Mouse (Mus musculus) heart, postnatal 14 days (tissue): Measurements from ENCODE around the gene Cdk14. TPM values are rescaled to one million over a fixed set of nuclear protein-coding genes. Genes with fewer than 3 reads are reported as not detected.

Experiments used
- DNase-seq, 2 experiments: peaks; one replicate each; pipeline ENCODE4 v3.0.0; 2021 to 2022
- intact Hi-C: fragments of 180-260 bp; cut with DNase I; formaldehyde crosslinking; loops from one replicate; pipeline ENCODE4 v1.15.1; 2025
- total RNA-seq, 2 experiments: library from RNA; stranded (reverse); gene quantifications; 2 replicates each; pipeline ENCODE4 v1.2.3; 2021

Gene Cdk14
- total RNA-seq, 2 experiments from 2014 or later = 13.4 to 14.6 TPM

GRCm38 (mm10) chr5:5013783-5014182, 406.3 kb downstream of the Cdk14 start:
- DNase-seq = no peak
- intact Hi-C loops = no loop called here

DNA sequence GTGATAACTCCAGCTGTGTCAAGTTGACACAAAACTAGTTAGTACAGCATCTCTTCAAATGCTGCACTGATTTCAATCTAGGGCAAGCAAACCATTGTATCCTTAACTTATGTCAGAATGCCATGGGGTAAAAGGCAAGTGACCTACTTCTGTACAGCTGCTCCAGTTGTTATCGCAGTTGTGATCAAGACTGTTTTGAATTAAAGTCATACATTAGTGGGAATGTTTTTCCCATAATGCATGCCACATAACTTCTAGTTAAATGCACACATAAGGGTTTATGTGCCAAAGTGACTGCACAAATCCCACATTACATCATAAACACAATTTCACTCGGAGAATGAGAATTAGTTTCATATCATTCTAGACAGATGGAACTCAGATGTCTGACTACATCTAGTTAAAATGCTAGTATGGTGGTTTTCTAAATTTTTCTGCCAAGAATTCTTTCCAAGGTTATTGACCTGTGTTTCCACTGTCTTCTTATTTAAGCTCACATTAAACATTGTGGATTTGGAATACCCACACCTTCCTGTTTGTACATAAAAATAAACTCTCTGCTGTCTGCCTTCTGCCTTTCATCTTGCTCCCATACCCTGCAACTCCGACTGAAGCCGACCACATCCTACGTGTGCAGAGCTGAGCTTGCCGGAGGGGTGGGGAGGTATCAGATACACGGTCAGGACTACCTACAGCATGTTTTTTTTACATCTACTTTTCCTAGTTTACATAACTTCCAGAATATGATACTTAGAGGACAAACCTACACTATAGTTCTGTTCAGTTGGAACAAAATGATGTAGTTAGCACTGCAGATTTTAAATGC, 407.4 kb downstream of the Cdk14 start:
- intact Hi-C loops = no loop called here
- no peak for DNase-seq

DNA sequence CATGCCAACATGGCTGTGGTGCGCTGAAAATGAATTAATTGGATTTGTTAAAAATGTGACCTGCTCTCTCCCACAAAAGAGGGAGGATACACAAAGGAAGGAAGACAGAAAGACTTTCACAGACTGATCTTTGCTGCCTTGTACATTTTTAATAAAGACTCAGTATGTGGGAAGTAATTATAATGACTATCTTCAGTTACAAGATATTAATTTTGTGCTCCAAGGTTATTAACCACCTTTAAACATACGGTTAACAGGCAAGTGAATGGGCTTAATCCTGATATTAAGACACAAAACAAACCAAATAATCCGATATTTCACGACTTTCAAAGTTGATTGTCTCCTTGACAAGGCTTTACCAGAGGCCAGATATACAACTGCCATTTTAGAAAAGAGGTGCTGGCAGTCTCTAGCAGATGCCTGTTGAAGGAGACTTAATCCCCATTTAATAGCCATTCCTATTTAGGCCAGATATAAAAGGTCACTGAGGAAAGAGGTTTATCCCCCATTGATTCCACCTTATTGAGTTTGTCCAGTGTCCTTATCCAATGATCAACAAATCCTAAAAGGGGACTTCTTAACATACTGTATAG, 411.9 kb downstream of the Cdk14 start:
- intact Hi-C loops = no loop called here
- DNase-seq = no peak

DNA sequence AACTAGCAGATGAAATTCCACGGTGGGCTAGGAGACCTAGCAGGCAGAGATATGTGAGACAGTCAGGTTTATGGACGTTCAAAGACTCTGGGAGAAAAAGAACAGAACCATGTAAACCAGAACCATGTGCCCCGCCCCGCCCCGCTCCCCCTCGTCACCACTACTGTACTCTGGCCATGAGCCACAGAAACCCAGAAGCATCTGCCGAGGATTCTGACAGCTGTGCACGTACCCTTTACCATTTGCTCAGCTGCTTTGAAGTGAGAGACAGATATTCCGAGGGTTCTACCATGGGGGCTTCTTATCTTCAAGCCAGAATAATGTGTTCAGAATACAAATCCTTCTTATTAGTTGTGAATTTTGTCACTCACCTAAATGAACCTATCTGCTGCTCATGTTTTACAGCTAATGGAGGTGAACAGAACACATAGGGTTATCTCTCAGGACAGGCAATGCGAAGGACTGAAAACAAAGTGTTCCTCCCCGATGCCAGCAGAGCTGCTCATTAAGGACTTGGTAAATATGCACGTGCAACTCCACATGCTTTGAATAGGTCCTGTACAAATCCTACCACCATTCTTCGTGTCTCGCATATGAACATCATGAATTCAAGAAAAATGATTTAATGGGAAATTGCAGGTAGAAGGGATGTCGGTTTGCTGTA, 412.5 kb downstream of the Cdk14 start:
- intact Hi-C loops = no loop called here
- DNase-seq = no peak

DNA sequence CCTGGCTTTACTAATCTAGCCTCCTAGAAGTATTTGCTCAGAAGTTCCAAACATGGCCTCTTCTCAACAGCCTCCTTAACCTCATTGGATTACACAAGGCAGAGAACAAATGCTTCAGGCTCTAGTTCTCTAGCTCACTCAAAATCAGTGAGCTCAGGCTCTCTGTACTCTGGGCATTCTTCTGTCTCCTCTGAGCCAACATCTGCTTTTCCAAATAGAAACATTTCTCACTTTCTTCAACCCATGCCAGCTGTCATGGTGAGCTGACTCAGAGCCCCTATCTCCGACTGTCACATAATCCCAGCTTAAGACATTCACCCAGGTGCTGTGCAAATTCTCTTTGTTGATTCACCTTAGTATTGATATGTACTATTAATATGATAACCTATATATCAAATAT, 414.5 kb downstream of the Cdk14 start:
- DNase-seq = no peak
- intact Hi-C loops = no loop called here

- DNase-seq = no peak
- intact Hi-C loops = no loop called here
Measured at GRCm38 (mm10) chr5:5004740-5005139, 415.4 kb downstream of the Cdk14 start.

DNA sequence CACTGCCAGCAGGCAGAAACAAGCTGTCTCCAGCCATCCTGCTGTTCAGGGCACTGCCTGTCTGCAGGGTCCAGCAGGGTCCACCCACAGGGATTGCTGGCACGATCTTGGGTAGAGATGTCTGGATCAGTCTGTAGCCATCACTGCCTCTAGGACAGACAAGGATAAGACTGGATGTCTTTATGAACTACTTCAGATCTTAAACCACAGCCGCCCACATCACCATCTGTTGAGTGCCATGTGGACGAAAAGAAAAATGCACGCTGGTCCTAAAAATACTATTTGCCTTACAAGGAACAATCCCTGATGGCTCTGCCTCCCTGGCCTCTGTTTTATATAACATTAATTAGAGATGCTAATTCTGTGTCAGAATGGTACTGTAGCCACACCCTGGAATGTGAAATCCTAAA, 426.9 kb downstream of the Cdk14 start:
- DNase-seq = no peak
- intact Hi-C loops = no loop called here

GRCm38 (mm10) chr5:4991023-4991422, 429.1 kb downstream of the Cdk14 start:
- DNase-seq = no peak
- intact Hi-C loops = no loop called here

- intact Hi-C loops = no loop called here
- DNase-seq = no peak
Measured at GRCm38 (mm10) chr5:4990237-4990636, 429.9 kb downstream of the Cdk14 start.

DNA sequence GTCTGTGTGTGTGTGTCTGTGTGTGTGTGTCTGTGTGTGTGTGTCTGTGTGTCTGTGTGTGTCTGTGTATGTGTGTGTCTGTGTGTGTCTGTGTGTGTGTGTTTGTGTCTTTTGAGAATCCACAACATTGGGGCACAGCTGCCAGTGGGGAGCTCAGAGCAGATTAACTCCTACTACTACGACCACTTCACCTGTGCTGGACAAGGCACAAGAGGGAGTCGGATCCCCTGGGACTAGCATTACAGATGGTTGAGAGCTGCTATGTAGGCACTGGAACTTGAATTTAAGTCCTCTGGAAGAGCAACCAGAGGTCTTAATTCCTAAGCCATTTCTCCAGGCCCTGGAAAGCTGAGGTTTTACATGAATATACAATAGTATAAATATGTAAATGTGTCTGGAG, 433.9 kb downstream of the Cdk14 start:
- DNase-seq = no peak
- intact Hi-C loops = no loop called here

- no peak for DNase-seq
- intact Hi-C loops = no loop called here
Measured at GRCm38 (mm10) chr5:4979551-4979950, 440.6 kb downstream of the Cdk14 start.

GRCm38 (mm10) chr5:4973408-4973807, 446.7 kb downstream of the Cdk14 start:
- DNase-seq = no peak

GRCm38 (mm10) chr5:4962063-4962610, 458.0 kb downstream of the Cdk14 start:
- intact Hi-C loops = loop anchor here (1.0 to 10.0 kb wide), 4 partner anchors 305 to 793 kb away; no protein-coding TSS in a partner anchor
- DNase-seq = peak; percentile 47 to 75

More at GRCm38 (mm10) chr5:4973408-4973807, 446.7 kb downstream of the Cdk14 start:
- intact Hi-C loops = no loop called here

DNA sequence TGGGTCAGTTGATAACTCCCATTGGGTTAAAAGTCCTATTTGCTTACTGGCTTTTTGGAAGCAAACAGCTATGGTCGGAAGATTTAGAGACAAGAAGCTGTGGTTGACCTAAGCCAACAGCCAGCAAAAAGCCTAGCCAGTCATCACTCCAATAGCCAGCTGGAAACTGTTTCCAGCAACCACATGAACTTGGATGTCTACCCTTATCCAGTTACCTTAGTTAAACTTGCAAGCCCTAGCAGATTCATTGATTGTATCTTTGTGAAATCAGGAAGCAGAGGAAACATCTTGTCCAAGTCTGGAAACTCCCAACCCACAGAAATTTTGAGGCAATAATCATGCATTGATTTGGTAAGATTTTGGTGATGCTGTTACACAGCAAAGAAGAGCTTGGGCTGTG, 458.5 kb downstream of the Cdk14 start:
- intact Hi-C loops = loop anchor here (1.0 to 10.0 kb wide), 4 partner anchors 305 to 793 kb away; no protein-coding TSS in a partner anchor
- DNase-seq = no peak

- no peak for DNase-seq
- intact Hi-C loops = no loop called here
Measured at GRCm38 (mm10) chr5:4959446-4959845, 460.7 kb downstream of the Cdk14 start.

DNA sequence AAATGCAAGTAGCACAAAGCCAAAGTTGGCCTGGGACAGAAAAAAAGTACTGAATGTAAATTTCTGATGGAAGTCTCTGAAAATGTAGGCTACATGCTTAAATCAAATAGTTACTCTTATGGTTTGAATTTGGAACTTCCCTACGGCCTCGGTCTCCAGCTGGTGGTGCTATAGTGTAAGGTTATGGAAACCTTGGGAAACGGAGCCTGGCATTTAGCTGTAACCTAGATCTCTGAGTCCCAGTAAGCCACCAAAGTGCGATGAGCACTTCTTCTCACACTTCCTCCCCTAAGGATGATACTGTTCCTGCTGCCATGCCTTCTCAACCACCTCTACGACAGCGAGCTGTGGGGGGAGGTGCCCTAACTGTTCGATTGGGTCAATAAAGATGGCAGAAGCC, 464.1 kb downstream of the Cdk14 start:
- intact Hi-C loops = no loop called here
- no peak for DNase-seq

GRCm38 (mm10) chr5:4955392-4955791, 464.7 kb downstream of the Cdk14 start:
- intact Hi-C loops = no loop called here
- DNase-seq = no peak

GRCm38 (mm10) chr5:4949433-4949832, 470.7 kb downstream of the Cdk14 start:
- intact Hi-C loops = loop anchor here (10.0 kb wide), 1 partner anchor 745 kb away; no protein-coding TSS in a partner anchor
- no peak for DNase-seq

- no peak for DNase-seq
- intact Hi-C loops = loop anchor here (10.0 kb wide), 1 partner anchor 744 kb away; no protein-coding TSS in a partner anchor
Measured at GRCm38 (mm10) chr5:4948090-4948954, 471.8 kb downstream of the Cdk14 start.

- intact Hi-C loops = no loop called here
- DNase-seq = no peak
Measured at GRCm38 (mm10) chr5:4935131-4935530, 485.0 kb downstream of the Cdk14 start.
